Mouse (Mus musculus) myocyte (in vitro differentiated cells): ENCODE results near the gene 4933425L06Rik. TPM values are rescaled to one million over a fixed set of nuclear protein-coding genes. Genes with fewer than 3 reads are reported as not detected.

Experiments
- H3K27me3 ChIP-seq: one replicate; pipeline ENCODE4 v1.6.1; 2011; ENCODE audit not compliant: control insufficient read depth, insufficient read depth, insufficient read length
- H3K36me3 ChIP-seq: one replicate; pipeline ENCODE4 v1.6.1; 2011; ENCODE audit not compliant: control insufficient read depth, insufficient read depth
- H3K4me2 ChIP-seq: one replicate; pipeline ENCODE4 v1.6.1; 2011; ENCODE audit warnings: low read depth, control low read depth
- H3K4me3 ChIP-seq: one replicate; pipeline ENCODE4 v1.5.1; 2011; ENCODE audit warnings: mild to moderate bottlenecking, control low read depth, moderate library complexity
- H3K79me2 ChIP-seq: one replicate; pipeline ENCODE4 v1.6.1; 2011; ENCODE audit not compliant: control insufficient read depth, insufficient read depth
- H3ac ChIP-seq: one replicate; pipeline ENCODE4 v1.6.1; 2011; ENCODE audit not compliant: control insufficient read depth, insufficient read length
- CEBPB ChIP-seq: IDR thresholded peaks from 2 replicates; pipeline ENCODE4 v1.6.1; 2011; ENCODE audit warnings: mild to moderate bottlenecking, moderate library complexity; ENCODE audit not compliant: poor library complexity, insufficient read depth, severe bottlenecking
- E2F4 ChIP-seq: IDR thresholded peaks from one replicate; pipeline ENCODE4 v1.6.1; 2011; ENCODE audit warnings: mild to moderate bottlenecking, control low read depth, moderate library complexity; ENCODE audit not compliant: insufficient read depth
- MAX ChIP-seq: IDR thresholded peaks from one replicate; pipeline ENCODE4 v1.6.1; 2011; ENCODE audit warnings: low read depth, mild to moderate bottlenecking, control low read depth
- MYOD1 ChIP-seq, 3 experiments: IDR thresholded peaks; one replicate each; pipeline ENCODE4 v1.6.1; 2011; ENCODE audit warnings: control low read depth in 2 of 3, low read depth in 2 of 3, mild to moderate bottlenecking in 2 of 3, moderate library complexity in 1 of 3; ENCODE audit not compliant: insufficient read length in 2 of 3, control insufficient read depth in 1 of 3
- MYOG ChIP-seq, 3 experiments: IDR thresholded peaks; one replicate each; pipeline ENCODE4 v1.6.1; 2011; ENCODE audit warnings: control low read depth in 2 of 3, low read depth in 2 of 3, mild to moderate bottlenecking in 2 of 3; ENCODE audit not compliant: insufficient read length in 2 of 3, control insufficient read depth in 1 of 3, insufficient read depth in 1 of 3
- POLR2A ChIP-seq: IDR thresholded peaks from one replicate; pipeline ENCODE4 v1.6.1; 2011; ENCODE audit warnings: low read depth, mild to moderate bottlenecking, control low read depth, moderate library complexity; ENCODE audit not compliant: insufficient read length
- POLR2AphosphoS2 ChIP-seq: IDR thresholded peaks from one replicate; pipeline ENCODE4 v1.6.1; 2011; ENCODE audit warnings: low read depth, control low read depth; ENCODE audit not compliant: insufficient read length
- REST ChIP-seq: IDR thresholded peaks from one replicate; pipeline ENCODE4 v1.6.1; 2011; ENCODE audit warnings: mild to moderate bottlenecking, control low read depth, moderate library complexity; ENCODE audit not compliant: insufficient read depth, insufficient read length
- SRF ChIP-seq: IDR thresholded peaks from one replicate; pipeline ENCODE4 v1.6.1; 2011; ENCODE audit warnings: low read depth; ENCODE audit not compliant: control insufficient read depth, insufficient read length
- TCF12 ChIP-seq: IDR thresholded peaks from one replicate; pipeline ENCODE4 v1.6.1; 2011; ENCODE audit warnings: mild to moderate bottlenecking, control low read depth; ENCODE audit not compliant: poor library complexity, insufficient read depth, severe bottlenecking
- TCF3 ChIP-seq: IDR thresholded peaks from one replicate; pipeline ENCODE4 v1.6.1; 2011; ENCODE audit warnings: low read depth, control low read depth; ENCODE audit not compliant: insufficient read length
- USF1 ChIP-seq: IDR thresholded peaks from one replicate; pipeline ENCODE4 v1.6.1; 2011; ENCODE audit warnings: low read depth, mild to moderate bottlenecking, control low read depth, moderate library complexity
- polyA plus RNA-seq: library from polyadenylated mRNA; unstranded; fragments of >200 nt; fragmentation: generic; extraction: Trizol; gene quantifications from one replicate; pipeline ENCODE4 v1.2.1, GENCODE M21; 2012; ENCODE audit warnings: missing spikeins

Gene 4933425L06Rik
- polyA plus RNA-seq, 1 experiment: not detected

GRCm38 (mm10) chr13:105051432-105051831 lies 30.5 kb upstream of the 4933425L06Rik start:
- no peak overlapping the region for H3K4me3 ChIP-seq
- peaks cover 9% of the 10 kb centered on the region for H3K27me3 ChIP-seq
- TF ChIP-seq USF1: no peak
- TF ChIP-seq E2F4: no peak
- TF ChIP-seq MAX: no peak
- no peak for TF ChIP-seq POLR2A
- TF ChIP-seq TCF3: no peak
- TF ChIP-seq MYOG (IDR thresholded peaks at IDR 0.05; ENCODE audit: control insufficient read depth in 1 of 3, insufficient read depth in 1 of 3, insufficient read length in 2 of 3, low read depth in 2 of 3): no peak
- no peak for TF ChIP-seq MYOD1 (IDR thresholded peaks at IDR 0.05; ENCODE audit: control insufficient read depth in 1 of 3, insufficient read length in 2 of 3, low read depth in 2 of 3)
- TF ChIP-seq CEBPB: no peak
- no peak for TF ChIP-seq SRF
- no peak for TF ChIP-seq TCF12
- no peak for TF ChIP-seq REST
- TF ChIP-seq POLR2AphosphoS2: no peak
- no peak overlapping the region for H3ac ChIP-seq
- H3K4me2 ChIP-seq: no peak overlapping the region
- H3K36me3 ChIP-seq: no peaks in the 10 kb centered on the region
- H3K79me2 ChIP-seq: no peaks in the 10 kb centered on the region

- H3K36me3 ChIP-seq: no peaks in the 10 kb centered on the region
- H3K4me2 ChIP-seq: no peak overlapping the region
- no peak overlapping the region for H3ac ChIP-seq
- TF ChIP-seq USF1: no peak
- no peak for TF ChIP-seq MYOG (IDR thresholded peaks at IDR 0.05; ENCODE audit: control insufficient read depth in 1 of 3, insufficient read depth in 1 of 3, insufficient read length in 2 of 3, low read depth in 2 of 3)
- TF ChIP-seq SRF: no peak
- no peak for TF ChIP-seq E2F4
- TF ChIP-seq TCF12: no peak
- no peak for TF ChIP-seq MYOD1 (IDR thresholded peaks at IDR 0.05; ENCODE audit: control insufficient read depth in 1 of 3, insufficient read length in 2 of 3, low read depth in 2 of 3)
- no peak for TF ChIP-seq POLR2A
- TF ChIP-seq TCF3: no peak
- no peak for TF ChIP-seq POLR2AphosphoS2
- no peak for TF ChIP-seq CEBPB
- TF ChIP-seq MAX: no peak
- no peak for TF ChIP-seq REST
- H3K27me3 ChIP-seq: peaks cover 9% of the 10 kb centered on the region
- no peak overlapping the region for H3K4me3 ChIP-seq
- no peaks in the 10 kb centered on the region for H3K79me2 ChIP-seq
Observed at GRCm38 (mm10) chr13:105053618-105054017, 28.3 kb upstream of the 4933425L06Rik start.

DNA sequence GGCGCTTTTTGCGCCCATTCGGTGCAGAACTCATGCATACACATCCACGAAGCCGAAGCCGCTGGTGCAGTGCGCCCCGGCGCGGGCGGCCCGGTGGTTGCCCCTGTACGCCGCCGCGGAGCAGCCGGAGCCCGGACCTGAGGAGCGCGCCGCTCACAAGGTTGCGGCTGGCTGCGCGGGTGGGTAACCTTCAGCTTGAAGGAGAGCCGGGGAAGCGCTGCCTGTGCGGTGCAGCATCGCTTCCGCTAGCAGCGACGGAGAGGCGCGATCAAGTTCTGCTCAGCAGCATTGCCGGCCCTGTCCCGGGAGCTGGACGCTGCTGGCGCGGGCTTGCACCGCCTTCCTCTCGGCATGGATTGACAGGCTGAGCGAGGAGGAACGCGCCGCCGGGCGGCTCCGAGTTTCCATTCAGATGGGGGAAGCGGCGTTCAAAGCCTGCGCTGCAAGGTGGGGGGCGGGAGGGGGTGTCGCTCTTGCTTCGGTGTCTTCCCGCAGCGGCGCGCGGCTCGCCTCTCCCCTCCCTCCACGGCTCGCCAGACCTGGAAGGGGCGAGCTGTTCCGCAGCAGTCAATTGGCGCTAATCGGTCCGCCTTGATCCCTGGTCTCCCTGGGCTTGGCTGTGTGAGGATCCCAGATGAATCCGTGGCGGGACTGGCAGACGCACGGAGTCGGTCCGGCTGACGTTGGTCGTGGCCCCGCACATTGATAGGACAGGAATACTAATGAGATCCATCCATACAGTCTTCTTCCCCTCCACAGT lies 27.6 kb upstream of the 4933425L06Rik start, which contains the start of gene Rgs7bp:
TSS of gene Rgs7bp (minus strand) at position 750 of the 760 bp plus-strand sequence.
- no peak within 1 kb of the TSS for H3ac ChIP-seq
- TF ChIP-seq MAX (no peak), POLR2AphosphoS2 (no peak), USF1 (no peak), MYOD1 (IDR thresholded peaks at IDR 0.05; ENCODE audit: control insufficient read depth in 1 of 3, insufficient read length in 2 of 3, low read depth in 2 of 3) (no peak), SRF (no peak), E2F4 (no peak), TCF12 (no peak), CEBPB (no peak), REST (no peak), TCF3 (no peak), POLR2A (no peak), MYOG (IDR thresholded peaks at IDR 0.05; ENCODE audit: control insufficient read depth in 1 of 3, insufficient read depth in 1 of 3, insufficient read length in 2 of 3, low read depth in 2 of 3) (no peak)
- peaks cover 9% of the 10 kb centered on the region for H3K27me3 ChIP-seq
- H3K4me3 ChIP-seq: no peak within 1 kb of the TSS
- H3K79me2 ChIP-seq: no peaks in the 10 kb centered on the region
- H3K36me3 ChIP-seq: no peaks in the 10 kb centered on the region
- H3K4me2 ChIP-seq: no peak within 1 kb of the TSS

- TF ChIP-seq TCF12: no peak
- no peak for TF ChIP-seq SRF
- no peak for TF ChIP-seq REST
- no peak for TF ChIP-seq MYOG (IDR thresholded peaks at IDR 0.05; ENCODE audit: control insufficient read depth in 1 of 3, insufficient read depth in 1 of 3, insufficient read length in 2 of 3, low read depth in 2 of 3)
- no peak for TF ChIP-seq POLR2AphosphoS2
- TF ChIP-seq MAX: no peak
- no peak for TF ChIP-seq MYOD1 (IDR thresholded peaks at IDR 0.05; ENCODE audit: control insufficient read depth in 1 of 3, insufficient read length in 2 of 3, low read depth in 2 of 3)
- no peak for TF ChIP-seq TCF3
- TF ChIP-seq POLR2A: no peak
- no peak for TF ChIP-seq E2F4
- TF ChIP-seq CEBPB: no peak
- TF ChIP-seq USF1: no peak
- Histone ChIP-seq H3K36me3 (no peaks in the 10 kb centered on the region), H3K4me3 (no peak overlapping the region), H3ac (no peak overlapping the region), H3K27me3 (peaks cover 9% of the 10 kb centered on the region), H3K4me2 (no peak overlapping the region), H3K79me2 (no peaks in the 10 kb centered on the region)
Observed at GRCm38 (mm10) chr13:105054941-105055309, 27.0 kb upstream of the 4933425L06Rik start.
